18 mouse cellular contexts compared by ENCODE assay signal in genomic region chr10:93131865-93132566, GRCm38 (mm10). TPM values are rescaled to one million over a fixed set of nuclear protein-coding genes. Genes with fewer than 3 reads are reported as not detected.
"Had no signal": no experiment of that assay in that cellular context is flagged by ENCODE, and none has a peak within 500 bp of the region (broad histone marks: within the 10 kb centered on the region; RNA-seq: fewer than 3 reads in every experiment).

No protein-coding gene starts in this region.

- H3K4me1 ChIP-seq: kidney, embryonic 15.5 days; liver, embryonic 13.5 days; neural tube, embryonic 13.5 days had no signal

- H3K4me3 ChIP-seq: kidney, embryonic 15.5 days; liver, embryonic 13.5 days; midbrain, embryonic 12.5 days; midbrain, embryonic 15.5 days; neural tube, embryonic 13.5 days had no signal

- H3K9me3 ChIP-seq: kidney, embryonic 15.5 days; liver, embryonic 13.5 days; midbrain, embryonic 12.5 days; midbrain, embryonic 15.5 days; neural tube, embryonic 13.5 days had no signal

- H3K36me3 ChIP-seq: kidney, embryonic 15.5 days; liver, embryonic 13.5 days; midbrain, embryonic 12.5 days; midbrain, embryonic 15.5 days; neural tube, embryonic 13.5 days had no signal

- H3K27ac ChIP-seq: kidney, embryonic 15.5 days; liver, embryonic 13.5 days; macrophage; midbrain, embryonic 12.5 days; midbrain, embryonic 15.5 days; neural tube, embryonic 13.5 days; stomach, postnatal 0 days had no signal

- H3K9ac ChIP-seq: kidney, embryonic 15.5 days; liver, embryonic 13.5 days; midbrain, embryonic 12.5 days; midbrain, embryonic 15.5 days; neural tube, embryonic 13.5 days had no signal

- H3K27me3 ChIP-seq: kidney, embryonic 15.5 days; liver, embryonic 13.5 days; midbrain, embryonic 12.5 days; midbrain, embryonic 15.5 days; neural tube, embryonic 13.5 days had no signal

- H3K4me2 ChIP-seq: kidney, embryonic 15.5 days; liver, embryonic 13.5 days; midbrain, embryonic 12.5 days; midbrain, embryonic 15.5 days; neural tube, embryonic 13.5 days had no signal

- DNase-seq: kidney, adult 2 months; kidney, postnatal 10 days; kidney, postnatal 36 days; layer of hippocampus, adult 9-11 months; liver, embryonic 13.5 days; lung, adult 2 months; right cerebral cortex, adult 18-20 months; right cerebral cortex, postnatal 14 days; right cerebral cortex, postnatal 4 days; thymus, postnatal 25 days had no signal

- ATAC-seq: intestine, postnatal 0 days; midbrain, embryonic 15.5 days had no signal

RNA-seq across cellular contexts. Expression of gene Cfap54, which starts 50.6 kb away (rescaled TPM):
- polyA plus RNA-seq: intestine, postnatal 0 days; liver, embryonic 16.5 days; macrophage; stomach, postnatal 0 days had no signal
